Mouse (Mus musculus) MEL-GATA-1-ER (cell line): ENCODE data around the gene Tdrd6.

Experiments used
- DNase-seq: peaks from one replicate; pipeline ENCODE4 v3.0.0-alpha.2; 2012; ENCODE audit warnings: low read depth; ENCODE audit errors: extremely low read depth

Tdrd6 gene

DNA sequence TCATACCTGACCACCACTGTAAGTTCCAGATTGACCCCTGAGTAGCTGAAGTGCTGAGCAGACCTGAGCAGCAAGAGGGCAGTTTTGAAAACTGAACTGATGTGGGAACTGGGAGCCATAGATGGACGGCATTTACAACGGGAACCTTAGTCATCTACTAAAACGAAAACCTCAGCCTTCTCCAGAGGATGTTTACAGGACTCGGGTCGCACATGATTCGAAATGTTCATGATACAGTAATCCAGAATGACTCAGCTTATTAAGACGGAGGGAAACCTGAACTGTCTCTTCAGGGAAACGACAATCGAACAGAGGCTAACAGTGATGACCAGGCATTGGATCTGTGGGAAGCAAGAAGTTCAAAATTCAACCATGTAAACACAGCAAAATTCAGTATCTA is 10.9 kb downstream of the Tdrd6 start:
- no peak for DNase-seq

DNA sequence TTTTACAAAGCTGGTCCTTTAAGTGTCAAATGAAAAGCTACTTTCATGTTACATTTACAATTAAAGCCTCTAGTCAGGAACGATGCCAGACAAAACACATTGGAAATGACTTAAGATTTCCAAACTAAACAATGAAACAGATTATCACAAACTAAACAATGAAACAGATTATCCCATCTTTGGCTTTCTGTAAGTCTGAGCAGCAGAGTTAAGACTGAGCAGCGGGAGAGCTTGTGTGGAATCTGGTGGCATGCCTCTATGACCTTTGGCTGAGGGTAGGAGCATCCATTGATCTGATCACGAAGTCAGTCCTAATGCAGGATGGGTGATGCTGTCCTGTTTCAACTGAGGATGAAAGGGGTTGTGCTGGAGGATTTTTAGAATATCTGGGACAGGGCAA is 17.9 kb downstream of the Tdrd6 start:
- no peak for DNase-seq

DNA sequence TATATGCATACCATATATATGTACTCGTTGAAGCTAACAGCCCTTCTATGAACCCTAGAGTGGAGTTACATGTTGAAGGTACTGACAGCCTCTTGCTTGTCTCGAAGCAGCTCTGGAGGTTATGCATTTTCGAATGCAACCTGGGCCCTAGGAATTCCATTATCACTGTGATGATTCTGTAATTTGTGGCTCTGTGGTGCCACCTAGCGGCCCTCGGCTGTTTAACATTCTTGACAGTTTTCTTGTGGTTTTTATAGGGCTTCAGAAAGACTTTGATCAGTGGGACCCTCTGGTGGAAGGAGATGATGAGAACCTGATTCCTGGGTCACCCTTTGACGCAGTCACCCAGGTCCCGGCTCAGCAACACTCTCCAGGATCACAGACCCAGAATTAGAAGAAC is 18.5 kb downstream of the Tdrd6 start:
- peak; percentile 5 for DNase-seq

DNA sequence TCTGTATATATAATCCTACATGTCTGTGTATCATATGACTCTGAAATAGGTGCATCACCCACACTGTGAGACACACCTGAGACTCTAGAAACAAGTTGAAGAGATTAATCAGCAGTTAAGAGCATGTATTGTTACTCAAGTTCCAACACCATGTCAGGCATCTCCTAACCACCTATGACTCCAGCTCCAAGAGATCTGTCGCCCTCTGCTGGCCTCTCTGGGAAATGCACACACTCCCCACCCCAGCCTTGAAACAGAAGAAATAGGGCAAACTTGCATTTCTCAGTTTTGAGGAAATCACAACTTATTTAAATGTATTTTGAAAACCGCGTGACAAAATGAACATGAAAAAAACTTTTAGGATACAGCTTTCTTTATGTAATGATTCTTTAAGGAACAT is 23.4 kb downstream of the Tdrd6 start:
- peak; percentile 1 for DNase-seq

DNA sequence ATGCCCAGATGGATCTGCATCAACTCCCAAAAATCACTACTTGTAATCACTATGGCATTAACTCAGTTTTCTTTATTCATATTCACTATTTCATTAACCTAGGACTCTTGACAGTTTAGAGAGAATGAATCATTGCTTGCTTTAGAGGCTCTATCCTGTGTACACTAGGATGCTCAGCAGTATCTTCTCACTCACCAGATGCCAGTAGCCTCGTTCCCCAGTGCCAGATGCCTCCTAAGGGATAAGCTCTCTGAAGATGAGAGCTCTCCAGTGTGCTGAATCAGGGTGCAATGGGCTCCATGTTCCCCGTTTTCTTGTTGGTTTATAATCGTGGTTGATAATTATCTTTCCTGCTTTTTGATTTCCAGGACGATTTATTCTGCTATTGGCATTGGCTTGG is 31.4 kb downstream of the Tdrd6 start:
- no peak for DNase-seq

DNA sequence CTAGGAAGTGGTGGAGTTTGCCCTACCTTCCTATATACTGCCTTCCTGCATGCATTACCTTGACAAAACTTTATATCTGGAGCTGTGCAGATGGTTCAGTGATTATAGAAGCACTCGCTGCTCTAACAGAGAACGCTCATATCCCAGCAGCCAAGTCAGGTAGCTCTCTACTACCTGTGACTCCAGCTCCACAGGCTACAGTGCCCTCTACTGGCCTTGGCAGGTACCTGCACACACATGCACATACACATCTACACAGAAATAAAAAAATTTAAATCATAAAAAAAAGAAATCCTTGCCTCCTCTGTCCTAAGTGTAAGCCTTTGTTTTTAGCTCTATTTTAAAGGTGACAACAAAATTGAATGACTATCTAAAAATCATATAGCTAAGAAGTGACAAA is 32.4 kb downstream of the Tdrd6 start:
- DNase-seq, result no peak

DNA sequence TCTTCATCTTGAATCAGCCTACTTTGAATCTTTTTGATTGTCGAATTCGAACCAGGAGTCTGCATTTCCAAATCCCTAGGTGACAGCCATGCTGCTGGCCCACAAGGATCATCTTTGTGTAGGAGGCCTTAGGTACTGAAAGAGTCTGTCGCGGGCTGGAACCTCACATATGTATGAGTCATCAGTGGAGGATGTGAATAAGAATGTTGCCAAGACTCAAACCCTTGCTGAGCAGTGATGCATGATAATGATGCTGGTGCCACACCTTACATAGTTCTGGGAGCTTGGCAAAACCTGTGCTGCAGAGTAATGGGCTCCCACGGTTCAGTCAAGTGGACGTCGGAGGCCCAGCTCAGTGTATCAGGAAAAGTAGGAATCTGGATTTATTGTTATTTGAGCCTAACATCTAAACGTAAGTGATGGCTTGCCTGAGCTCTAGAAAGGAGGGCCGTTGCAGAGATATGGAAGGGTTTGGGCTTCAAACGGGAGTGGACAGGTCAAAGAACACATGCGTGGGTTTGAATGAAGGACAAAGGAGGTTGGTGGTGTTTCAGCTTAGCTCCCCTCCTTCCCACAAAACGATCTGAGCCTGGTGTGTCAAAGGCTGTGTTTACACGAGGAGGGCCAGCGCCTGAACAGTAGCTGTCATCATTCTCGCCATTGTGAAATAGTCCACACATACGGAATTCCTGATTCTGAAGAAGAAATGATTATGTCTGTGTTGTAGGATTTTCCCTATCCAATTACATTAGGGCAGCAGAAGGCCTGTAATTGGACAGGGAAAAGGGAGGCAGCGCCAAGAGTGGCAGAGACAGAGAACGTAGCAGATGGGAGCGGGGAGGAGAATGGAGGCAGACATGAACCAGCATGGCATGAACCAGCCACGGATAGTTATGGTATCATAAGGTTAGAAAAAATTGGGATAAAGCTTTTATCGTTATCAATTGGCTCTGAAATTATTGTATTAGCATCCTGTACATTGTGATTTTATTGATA is 37.5 kb downstream of the Tdrd6 start:
- no peak for DNase-seq

DNA sequence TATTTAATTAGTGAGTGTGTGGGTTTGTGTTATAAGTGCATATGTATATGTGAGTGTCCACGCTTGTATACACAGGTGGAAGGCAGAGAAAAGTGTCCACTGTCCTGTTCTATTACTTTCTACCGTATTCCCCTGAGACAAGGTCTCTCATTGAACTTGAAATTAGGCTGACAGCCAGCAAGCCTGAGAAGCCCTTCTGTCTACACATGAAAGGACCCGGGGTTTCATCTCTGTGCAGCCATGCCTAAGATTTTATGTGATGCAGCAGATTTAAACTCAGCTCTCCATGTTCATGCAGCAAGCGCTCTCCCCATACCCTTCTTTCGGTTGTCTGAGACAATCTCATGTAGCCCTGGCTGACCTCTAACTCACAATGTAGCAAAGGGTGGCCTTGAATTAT is 39.6 kb downstream of the Tdrd6 start:
- DNase-seq, result no peak

DNA sequence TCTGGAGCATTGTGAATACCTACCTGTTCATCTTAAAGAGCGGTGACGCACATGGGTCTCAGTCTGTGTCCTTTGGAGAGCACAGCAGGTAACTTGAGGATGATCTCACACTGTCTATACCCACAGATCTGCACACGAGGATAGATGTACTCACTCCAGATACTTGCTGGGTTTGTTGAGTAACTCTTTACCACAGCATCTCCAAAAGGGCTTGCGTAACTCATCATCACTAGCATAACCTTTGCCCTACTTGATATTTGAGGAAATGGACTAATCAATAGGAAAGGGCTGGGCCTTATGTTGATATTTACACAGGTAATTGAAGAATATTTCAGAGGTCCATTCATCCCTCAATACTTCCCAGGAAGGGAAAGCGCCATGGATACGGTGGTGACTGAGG is 40.3 kb downstream of the Tdrd6 start:
- no peak for DNase-seq

DNA sequence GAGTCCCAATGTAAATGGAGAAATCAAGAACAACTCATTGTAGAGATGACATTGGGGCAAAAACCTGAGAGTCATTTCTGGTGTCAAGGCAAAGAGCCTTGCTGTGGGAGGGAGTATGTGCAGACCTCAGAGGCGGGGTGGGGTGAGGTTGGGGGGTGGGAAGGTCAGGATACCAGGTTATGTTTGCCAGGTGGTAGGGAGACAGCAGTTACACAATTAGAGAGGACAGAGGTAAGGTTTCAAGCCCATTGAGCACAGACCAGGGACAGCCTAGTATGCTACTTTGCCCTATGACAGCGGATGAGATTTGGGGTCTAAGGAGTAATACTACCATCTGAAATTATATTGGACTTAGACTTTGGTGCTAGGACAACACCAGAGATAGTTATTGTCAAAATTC is 42.8 kb downstream of the Tdrd6 start:
- DNase-seq, result no peak

DNA sequence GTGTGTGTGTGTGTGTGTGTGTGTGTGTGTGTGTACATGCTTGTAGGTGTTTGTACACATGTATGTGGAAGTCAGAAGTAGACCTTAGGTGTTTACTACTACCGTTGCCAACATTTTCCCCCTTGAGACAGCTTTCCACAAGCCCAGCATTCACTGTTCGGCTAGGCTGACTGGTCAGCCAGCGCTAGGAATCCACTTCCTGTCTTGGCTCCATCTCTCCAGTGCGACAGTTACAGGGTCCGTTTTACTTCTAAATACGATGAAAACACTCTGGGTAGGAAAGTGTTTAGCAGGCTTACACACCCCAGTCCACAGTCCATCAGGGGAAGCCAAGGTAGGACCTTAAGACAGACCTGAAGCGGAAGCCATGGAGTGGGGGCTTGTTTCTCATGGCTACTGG is 45.3 kb downstream of the Tdrd6 start:
- DNase-seq, result no peak

DNA sequence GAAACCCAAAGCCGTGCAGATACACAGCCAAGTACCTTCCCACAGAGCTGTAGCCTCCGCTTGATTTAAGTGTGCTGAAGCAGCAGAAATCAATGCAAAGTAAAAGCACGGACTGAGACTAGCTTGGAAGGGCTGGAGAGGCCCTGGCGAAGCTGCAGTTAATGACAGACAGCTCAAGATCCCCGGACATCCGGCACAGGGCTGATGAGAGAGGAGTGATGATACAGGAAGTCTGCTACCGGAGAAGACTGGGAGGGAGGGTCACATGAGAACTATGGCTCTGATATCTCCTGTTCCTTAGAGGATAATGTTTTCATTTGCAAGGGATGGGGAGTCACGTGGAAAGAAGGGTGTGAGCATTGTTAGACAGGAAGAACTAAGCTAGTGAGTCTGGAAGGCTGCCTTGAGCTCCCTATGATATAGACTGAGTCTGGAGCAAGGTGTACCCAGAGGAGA is 49.1 kb downstream of the Tdrd6 start:
- no peak for DNase-seq

DNA sequence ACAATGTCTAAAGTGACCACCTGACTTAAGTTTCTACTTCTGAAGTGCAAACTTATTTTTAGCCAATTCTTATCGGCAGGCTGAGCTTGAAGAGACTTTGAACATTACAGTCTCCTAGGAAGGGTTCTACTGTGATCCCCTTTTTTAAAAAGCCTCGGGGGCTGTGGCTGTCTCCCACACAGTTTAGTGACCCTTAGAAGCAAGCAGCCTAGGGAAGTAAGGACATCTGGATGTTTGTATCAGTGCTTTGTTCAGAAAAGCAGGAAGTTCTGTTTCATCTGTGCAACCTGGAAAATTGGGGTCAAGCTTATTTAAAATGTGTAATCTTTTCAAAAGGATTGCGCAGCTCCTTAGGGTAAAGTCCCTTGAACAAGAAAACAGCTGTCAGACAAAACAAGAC is 49.6 kb downstream of the Tdrd6 start:
- DNase-seq, result no peak

DNA sequence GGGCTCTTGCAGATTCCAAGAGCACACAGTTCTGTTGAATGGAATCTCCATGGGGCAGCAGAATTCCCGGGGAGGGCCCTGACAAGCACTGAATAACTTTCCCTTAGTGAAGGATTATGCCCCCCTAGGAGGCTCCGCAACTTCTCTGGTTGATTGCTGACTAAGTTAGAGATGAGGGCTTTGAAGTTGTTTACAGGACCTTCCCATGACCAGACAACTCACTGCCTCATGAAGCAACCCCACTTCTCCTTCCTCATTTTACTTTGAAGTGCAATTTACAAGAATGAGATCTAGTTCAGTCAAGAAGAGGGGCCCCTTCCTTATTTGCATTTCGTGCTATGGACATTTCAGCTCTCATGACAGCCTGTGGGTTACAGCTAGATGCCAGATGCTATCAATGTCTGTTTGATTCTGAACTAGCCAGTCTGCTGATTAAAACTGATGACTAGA is 56.5 kb downstream of the Tdrd6 start:
- no peak for DNase-seq

DNA sequence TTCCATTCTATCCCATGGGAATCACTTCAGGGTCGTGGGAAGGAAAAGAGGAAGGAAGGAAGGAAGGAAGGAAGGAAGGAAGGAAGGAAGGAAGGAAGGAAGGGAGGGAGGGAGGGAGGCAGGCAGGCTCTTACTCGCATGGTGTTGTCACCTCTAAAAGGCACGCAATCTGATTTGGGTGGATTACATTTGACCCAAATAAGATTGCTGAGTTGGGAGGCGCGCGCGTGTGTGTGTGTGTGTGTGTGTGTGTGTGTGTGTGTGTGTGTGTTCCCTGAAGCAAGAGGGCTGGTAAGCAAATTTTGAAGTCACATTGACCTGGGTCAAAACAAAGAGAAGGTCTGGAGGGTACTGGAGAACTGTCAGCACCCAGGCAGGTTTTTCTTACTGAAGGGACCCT is 60.8 kb downstream of the Tdrd6 start:
- no peak for DNase-seq

DNA sequence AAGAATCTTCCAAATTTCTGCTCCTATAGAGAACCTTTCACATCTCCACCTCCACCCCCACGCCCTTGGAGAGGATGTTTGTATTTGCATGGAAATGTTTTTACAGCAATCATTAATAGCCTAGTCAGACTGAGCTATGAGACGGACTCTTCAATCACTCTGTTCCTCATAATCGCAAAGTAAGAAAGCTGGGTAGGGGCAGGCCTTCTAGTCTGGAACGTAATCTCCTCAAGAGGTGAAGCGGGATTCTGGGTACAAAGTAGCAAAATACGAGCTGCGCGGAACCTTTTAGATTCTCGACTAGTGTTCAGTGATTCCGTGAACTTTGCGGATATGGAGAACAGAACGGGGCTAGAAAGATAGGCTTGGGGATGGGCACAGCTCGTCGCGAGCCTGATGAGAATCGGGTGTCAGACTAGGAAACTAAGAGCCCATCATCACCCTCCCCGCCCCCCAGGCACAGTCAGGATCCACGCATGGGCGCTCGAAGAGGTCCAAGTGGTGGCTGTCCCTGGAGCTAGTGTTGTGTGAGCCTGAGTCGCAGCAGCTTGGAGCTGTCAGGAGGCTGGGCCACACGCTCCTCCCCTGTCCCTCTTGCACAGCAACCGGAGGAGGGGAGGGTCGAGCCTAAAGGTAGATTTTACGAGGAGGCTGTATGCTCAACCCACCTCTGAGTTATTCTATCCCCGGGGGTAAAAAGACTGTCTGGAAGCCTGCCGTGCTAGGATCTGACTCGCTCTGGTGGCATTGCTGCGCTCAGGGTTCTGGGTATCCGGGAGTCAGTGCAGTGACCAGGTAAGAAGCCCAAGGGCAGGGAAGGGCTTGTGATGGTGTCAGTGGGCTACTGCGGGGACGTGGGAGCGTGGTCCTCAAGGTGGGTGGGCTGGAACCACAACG is 61.9 kb downstream of the Tdrd6 start, which contains the start of gene Pla2g7:
Gene Pla2g7 (plus strand): TSS at position 107 of the 897 bp plus-strand sequence.
- DNase-seq, result no peak

DNA sequence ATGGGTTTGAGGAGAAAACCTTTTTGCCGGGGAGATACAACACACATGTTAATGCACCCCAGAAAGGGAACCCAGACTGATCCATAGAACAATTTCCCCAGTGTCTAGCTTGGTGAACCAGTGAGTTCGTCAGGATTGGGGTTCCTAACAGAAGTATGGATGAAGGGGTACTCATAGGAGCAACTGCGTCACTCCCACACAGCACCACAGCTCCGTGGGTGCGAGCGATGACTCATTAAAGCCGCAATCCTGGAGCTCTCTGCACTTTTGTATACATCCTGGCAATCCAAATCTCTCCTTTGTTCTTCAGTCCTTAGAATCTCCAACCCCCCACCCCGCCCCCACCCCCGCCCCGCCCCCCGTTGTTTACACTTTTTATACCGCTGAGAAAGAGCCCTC is 62.5 kb downstream of the Tdrd6 start:
- DNase-seq, result no peak
